Mouse (Mus musculus): ENCODE results near the gene Ptov1.

Ptov1 gene

DNA sequence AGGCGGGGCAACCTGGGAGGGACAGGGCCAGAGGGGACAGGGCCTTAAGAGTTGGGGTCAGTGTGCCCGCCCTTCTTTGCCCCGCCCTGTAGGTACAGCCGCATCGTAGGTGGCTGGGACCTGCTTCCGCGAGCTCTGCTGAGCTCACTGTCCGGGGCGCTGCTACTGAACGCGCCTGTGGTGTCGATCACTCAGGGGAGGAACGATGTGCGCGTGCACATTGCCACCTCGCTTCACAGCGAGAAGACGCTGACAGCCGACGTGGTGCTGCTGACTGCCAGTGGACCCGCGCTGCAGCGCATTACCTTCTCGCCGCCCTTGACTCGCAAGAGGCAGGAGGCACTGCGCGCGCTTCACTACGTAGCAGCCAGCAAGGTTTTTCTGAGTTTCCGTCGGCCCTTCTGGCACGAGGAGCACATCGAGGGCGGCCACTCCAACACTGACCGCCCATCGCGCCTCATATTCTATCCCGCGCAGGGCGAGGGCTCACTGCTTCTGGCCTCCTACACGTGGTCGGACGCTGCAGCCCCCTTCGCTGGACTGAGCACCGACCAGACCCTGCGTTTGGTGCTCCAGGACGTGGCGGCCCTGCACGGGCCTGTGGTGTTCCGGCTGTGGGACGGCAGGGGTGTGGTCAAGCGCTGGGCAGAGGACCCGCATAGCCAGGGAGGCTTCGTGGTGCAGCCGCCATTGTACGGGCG lies 29.9 kb downstream of the Ptov1 start:
- no peak for DNase-seq (ENCODE audit: inconsistent ontology term)

DNA sequence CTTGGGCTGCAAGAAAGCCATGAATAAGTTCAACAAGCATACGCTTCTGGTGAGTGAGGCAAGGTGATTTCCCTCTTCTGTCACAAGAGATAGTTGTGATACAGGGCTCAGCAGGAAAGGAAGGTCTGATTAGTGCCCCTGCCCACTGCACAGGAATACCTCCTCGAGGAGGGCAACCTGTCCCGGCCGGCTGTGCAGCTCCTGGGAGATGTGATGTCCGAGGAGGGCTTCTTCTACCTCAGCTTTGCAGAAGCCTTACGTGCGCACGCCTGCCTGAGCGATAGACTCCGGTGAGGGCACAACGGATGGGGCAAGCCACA lies 30.5 kb downstream of the Ptov1 start:
- DNase-seq (ENCODE audit: inconsistent ontology term) = no peak

DNA sequence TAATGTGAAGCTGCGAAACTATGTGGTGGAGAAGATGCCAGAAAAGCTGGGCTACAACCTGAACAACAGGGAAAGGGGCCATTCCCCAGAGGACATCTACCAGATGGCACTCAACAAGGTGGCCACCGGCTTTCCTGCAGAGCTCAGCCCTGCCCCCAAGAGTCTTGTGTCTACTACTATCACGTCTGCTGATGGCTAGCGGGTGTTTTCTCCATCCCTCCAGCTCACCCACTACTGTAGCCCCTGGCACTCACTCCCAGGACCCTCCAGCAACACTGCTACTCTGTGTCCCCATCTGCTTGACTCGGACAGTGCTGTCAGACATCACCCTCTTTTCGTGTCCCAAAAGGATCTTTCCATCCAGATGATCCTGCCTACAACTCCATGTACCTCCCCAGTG lies 31.5 kb downstream of the Ptov1 start:
- no peak for DNase-seq (ENCODE audit: inconsistent ontology term)

- DNase-seq (ENCODE audit: inconsistent ontology term) = no peak
Measured at GRCm38 (mm10) chr7:44836423-44837053, 33.0 kb downstream of the Ptov1 start.

GRCm38 (mm10) chr7:44836016-44836404 lies 33.6 kb downstream of the Ptov1 start:
- no peak for DNase-seq (ENCODE audit: inconsistent ontology term)

- DNase-seq (ENCODE audit: inconsistent ontology term) = no peak
Measured at GRCm38 (mm10) chr7:44835373-44836015, 34.1 kb downstream of the Ptov1 start.

DNA sequence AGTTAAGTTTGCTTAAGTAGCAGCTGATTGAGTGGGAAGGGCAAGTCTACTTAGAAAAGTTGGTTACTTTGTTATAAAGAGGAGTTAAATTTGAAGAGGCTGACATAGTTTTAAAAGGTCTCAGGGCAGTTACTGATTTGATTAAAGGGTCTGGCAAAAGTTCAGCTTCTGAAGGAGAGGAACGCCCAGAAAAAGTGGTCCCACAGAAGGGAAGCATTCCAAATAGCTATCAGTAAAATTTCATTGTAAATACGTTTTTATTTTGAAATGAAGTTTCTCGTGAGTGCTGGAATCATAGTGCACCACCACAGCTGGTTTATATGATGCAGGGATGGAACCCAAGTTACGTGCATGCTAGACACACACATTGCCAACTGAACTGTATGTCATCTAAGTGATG lies 36.8 kb downstream of the Ptov1 start:
- no peak for DNase-seq (ENCODE audit: inconsistent ontology term)

GRCm38 (mm10) chr7:44828706-44829105 lies 40.9 kb downstream of the Ptov1 start:
- no peak for DNase-seq (ENCODE audit: inconsistent ontology term)

- DNase-seq (ENCODE audit: inconsistent ontology term) = no peak
Measured at GRCm38 (mm10) chr7:44826771-44827170, 42.8 kb downstream of the Ptov1 start.

DNA sequence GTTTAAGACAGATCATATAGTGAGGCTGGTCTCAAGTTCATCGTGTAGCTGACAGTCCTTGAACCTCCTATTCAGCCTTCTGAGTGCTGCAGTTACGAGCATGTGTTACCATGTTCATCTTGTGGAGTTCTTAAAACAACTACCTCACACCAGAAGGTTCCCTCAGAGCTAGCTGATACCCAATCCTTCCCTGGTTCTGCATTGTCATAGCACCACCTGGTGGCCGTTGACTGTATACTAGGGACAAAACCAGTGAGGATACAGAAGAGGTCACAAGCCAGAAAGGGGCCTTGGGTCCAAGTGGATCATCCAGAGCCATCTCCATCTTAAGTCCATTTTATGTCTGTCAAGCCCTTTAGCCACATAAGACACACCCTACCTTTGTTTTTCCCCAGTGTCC lies 44.7 kb downstream of the Ptov1 start:
- DNase-seq (ENCODE audit: inconsistent ontology term) = peak; percentile 70

GRCm38 (mm10) chr7:44823409-44823808 lies 46.2 kb downstream of the Ptov1 start:
- DNase-seq (ENCODE audit: inconsistent ontology term) = no peak

DNA sequence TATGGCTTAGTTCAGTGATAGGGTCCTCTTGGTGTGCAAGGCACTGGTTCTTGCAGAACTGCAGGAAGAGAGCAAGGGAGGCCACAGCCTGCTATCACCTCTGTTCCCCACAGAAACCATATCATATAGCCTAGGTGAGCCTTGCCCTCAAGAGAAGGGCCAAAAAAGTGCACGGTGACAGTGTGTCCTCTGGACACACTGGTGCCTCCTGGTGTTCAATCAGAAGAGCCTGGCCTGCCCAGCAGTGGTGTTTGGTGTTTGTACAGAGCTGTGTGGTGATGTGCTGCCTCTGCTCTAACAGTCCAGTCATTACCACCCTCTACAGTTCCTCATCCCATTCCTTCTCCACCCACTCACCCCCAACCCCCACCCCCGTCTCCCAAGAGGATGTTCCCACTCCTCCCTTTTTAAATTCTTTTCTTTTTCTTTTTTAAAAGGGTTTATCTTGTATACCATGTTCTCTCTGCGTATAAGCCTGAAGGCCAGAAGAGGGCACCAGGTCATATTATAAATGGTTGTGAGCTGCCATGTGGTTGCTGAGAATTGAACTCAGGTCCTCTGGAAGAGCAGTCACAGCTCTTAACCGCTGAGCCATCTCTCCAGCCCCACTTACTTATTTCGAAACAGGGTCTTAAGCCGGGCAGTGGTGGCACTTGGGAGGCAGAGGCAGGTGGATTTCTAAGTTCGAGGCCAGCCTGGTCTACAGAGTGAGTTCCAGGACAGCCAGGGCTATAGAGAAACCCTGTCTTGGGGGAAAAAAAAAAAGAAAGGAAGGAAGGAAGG lies 47.7 kb downstream of the Ptov1 start:
- no peak for DNase-seq (ENCODE audit: inconsistent ontology term)

DNA sequence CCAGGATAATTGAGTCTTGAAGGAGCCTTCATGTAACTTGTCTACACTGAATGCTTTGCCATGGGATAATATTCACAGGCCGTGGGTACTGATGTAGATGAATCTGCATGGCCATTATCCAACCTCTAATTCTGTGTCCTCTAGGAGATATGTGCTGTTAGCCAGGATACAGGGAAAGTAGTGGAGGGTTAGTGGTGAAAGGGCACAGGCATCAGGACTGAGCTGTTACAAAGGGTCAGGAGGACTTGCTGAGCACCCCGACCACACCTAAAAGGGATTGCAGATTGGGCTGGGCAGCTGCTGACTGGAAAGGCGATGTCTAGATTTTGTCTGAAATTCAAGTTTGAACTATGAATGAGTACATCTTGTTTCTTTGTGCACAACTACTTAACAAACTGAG lies 49.1 kb downstream of the Ptov1 start:
- DNase-seq (ENCODE audit: inconsistent ontology term) = no peak

GRCm38 (mm10) chr7:44819863-44820262 lies 49.7 kb downstream of the Ptov1 start:
- no peak for DNase-seq (ENCODE audit: inconsistent ontology term)

- no peak for DNase-seq (ENCODE audit: inconsistent ontology term)
Measured at GRCm38 (mm10) chr7:44819391-44819790, 50.2 kb downstream of the Ptov1 start.

DNA sequence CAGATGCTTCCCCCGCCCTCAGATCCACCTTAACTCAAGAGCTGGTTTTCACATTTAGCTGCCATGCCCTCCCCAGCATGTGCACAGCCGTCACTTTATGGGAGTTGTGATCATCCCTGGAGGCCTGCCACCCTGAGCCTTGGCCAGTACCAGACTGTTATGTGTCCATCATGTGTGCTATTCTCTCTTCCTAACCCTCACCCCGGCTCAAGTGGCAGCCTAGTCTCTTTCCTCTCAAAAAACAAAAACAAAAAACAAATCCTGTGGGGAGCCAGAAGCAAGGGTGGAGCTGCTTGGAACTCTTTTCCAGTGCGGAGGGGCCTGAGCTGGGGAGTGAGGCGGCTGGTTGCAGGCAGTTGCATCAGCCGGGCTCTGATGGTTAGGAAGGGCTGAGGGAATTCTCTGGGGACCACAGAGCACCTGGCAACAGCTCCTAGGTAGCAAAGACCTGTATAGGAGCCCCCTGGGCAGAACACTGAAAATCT lies 50.8 kb downstream of the Ptov1 start:
- DNase-seq (ENCODE audit: inconsistent ontology term) = peak; percentile 73

GRCm38 (mm10) chr7:44818164-44818563 lies 51.4 kb downstream of the Ptov1 start:
- peak; percentile 30 for DNase-seq (ENCODE audit: inconsistent ontology term)

- DNase-seq (ENCODE audit: inconsistent ontology term) = no peak
Measured at GRCm38 (mm10) chr7:44817441-44817840, 52.1 kb downstream of the Ptov1 start.

GRCm38 (mm10) chr7:44816470-44817021 lies 53.0 kb downstream of the Ptov1 start, which contains the start of gene Atf5:
Gene Atf5 (minus strand): TSS chr7:44816658.
- peak; percentile 91 for DNase-seq (ENCODE audit: inconsistent ontology term)

GRCm38 (mm10) chr7:44815721-44816469 lies 53.7 kb downstream of the Ptov1 start, which contains the start of the genes Nup62 and Il4i1:
Gene Nup62 (plus strand): TSS chr7:44816088.
Gene Il4i1 (plus strand): TSS chr7:44816387.
- peak; percentile 99 for DNase-seq (ENCODE audit: inconsistent ontology term)

- DNase-seq (ENCODE audit: inconsistent ontology term) = no peak
Measured at GRCm38 (mm10) chr7:44814952-44815553, 54.5 kb downstream of the Ptov1 start.

Data from Muller cell, postnatal 12 days (primary cell).